Mouse (Mus musculus) neutrophil, adult 83 days (primary cell): ENCODE data around the gene Vmn2r26. TPM values are rescaled to one million over a fixed set of nuclear protein-coding genes. Genes with fewer than 3 reads are reported as not detected.

Experiments
- total RNA-seq, 2 experiments: library from RNA; stranded (reverse); gene quantifications; one replicate each; pipeline ENCODE4 v1.2.4; 2023

The Vmn2r26 gene
- not detected for total RNA-seq

GRCm38 (mm10) chr6:124024268-124024667, at the start of gene Vmn2r26:
Gene Vmn2r26 (plus strand): TSS chr6:124024568.

Other genes starting within 250 kb of the Vmn2r26 start
- under 1 TPM in 1 of 2 experiments, not detected in 1; 0.04 TPM for gene Vmn2r24, start 245.7 kb upstream of the Vmn2r26 start, total RNA-seq
- gene Vmn2r25, start 171.1 kb upstream of the Vmn2r26 start, total RNA-seq: not detected
- gene Vmn2r27, start 207.3 kb downstream of the Vmn2r26 start, total RNA-seq: not detected